Mouse (Mus musculus): Measurements from ENCODE around the gene Saa2. TPM values are rescaled to one million over a fixed set of nuclear protein-coding genes. Genes with fewer than 3 reads are reported as not detected.
"Not testable (repeated sequence)": the region's sequence is repeated elsewhere in the genome, so short reads cannot be mapped to it uniquely, and the experiment has no call there.

Saa2 gene
- polyA plus RNA-seq, 1 experiment from 2014 or later: not detected

DNA sequence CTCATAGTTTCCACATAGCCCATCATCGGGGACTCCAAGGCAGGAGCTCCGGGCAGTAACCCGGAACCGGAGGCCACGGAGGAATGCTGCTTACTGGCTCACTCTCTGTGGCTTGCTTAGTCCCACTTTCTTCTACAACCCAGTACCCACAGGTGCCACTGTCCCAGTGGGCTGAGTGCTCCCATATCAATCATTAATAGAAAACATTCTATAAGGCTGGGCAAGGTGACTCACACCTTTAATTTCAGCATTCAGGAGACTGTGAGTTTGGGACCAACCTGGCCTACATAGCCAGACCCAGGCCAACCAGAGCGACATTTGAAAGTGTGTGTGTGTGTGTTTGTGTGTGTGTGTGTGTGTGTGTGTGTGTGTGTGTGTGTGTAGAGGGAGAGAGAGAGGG is 28.2 kb upstream of the Saa2 start:
- Histone ChIP-seq H3K27me3 (ENCODE audit: control insufficient read depth, insufficient read depth, low read length) (no peaks in the 10 kb centered on the region), H3K4me3 (replicated peaks; ENCODE audit: low read length) (no peak overlapping the region)

DNA sequence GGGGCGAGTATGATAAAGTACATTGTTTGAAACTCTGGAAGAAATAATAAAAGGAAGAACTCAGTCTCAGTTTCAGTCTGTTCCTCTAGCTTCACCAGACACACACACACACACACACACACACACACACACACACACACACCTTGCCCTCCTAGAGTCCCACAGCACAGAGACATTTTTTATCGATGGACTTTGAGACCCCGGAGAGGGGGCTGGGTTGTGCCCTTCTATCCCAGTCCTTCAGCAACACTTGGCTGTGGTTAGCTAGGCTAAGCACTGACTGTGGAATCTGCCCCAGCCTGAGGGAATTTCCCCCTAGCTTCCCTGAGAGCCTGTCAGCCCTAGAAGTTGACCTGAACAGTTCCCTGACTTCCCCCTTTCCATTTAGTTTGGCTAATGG is 27.7 kb upstream of the Saa2 start:
- Histone ChIP-seq H3K27me3 (ENCODE audit: control insufficient read depth, insufficient read depth, low read length) (no peaks in the 10 kb centered on the region), H3K9ac (ENCODE audit: low read length) (no peak overlapping the region), H3K4me1 (ENCODE audit: control insufficient read depth, insufficient read depth, low read length) (no peaks in the 10 kb centered on the region), H3K27ac (ENCODE audit: low read length) (no peak overlapping the region), H3K9me3 (replicated peaks; ENCODE audit: control insufficient read depth, low read length) (no peaks in the 10 kb centered on the region), H3K36me3 (ENCODE audit: control insufficient read depth, insufficient read depth, low read length) (no peaks in the 10 kb centered on the region), H3K4me3 (replicated peaks; ENCODE audit: low read length) (no peak overlapping the region), H3K4me2 (ENCODE audit: low read depth, low read length) (no peak overlapping the region)
- WGBS: 62% methylated on average over 3 of the region's 3 CpGs
- no peak for ATAC-seq (ENCODE audit: insufficient read depth, low FRiP score)

More for the DNA sequence above, 28.2 kb upstream of the Saa2 start:
- H3K4me2 ChIP-seq (ENCODE audit: low read depth, low read length): no peak overlapping the region
- no peak overlapping the region for H3K27ac ChIP-seq (ENCODE audit: low read length)
- H3K4me1 ChIP-seq (ENCODE audit: control insufficient read depth, insufficient read depth, low read length): no peaks in the 10 kb centered on the region
- no peaks in the 10 kb centered on the region for H3K9me3 ChIP-seq (replicated peaks; ENCODE audit: control insufficient read depth, low read length)
- no peaks in the 10 kb centered on the region for H3K36me3 ChIP-seq (ENCODE audit: control insufficient read depth, insufficient read depth, low read length)
- no peak overlapping the region for H3K9ac ChIP-seq (ENCODE audit: low read length)
- no peak for ATAC-seq (ENCODE audit: insufficient read depth, low FRiP score)
- WGBS: 87% methylated on average over 6 of the region's 6 CpGs

DNA sequence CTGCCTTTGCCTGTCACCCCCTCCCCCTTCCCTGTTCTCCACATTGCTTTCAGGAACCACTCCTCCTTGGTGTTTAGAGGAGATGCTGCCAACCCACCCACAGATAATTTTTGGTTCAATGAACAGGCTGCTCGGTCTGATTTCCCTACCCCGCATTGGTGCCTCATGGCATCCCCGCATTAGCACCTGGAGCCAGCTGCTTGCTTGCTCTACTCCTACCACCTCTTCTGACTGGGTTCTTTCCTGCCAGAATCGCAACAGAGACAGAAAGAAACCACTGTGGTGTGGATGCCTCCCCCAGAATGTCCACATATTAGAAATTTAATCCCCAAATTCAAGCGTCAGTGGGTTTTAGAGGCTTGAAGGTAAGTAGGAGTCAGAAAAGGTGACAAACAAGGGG is 27.2 kb upstream of the Saa2 start:
- H3K9ac ChIP-seq (ENCODE audit: low read length): no peak overlapping the region
- H3K4me2 ChIP-seq (ENCODE audit: low read depth, low read length): no peak overlapping the region
- H3K9me3 ChIP-seq (replicated peaks; ENCODE audit: control insufficient read depth, low read length): no peaks in the 10 kb centered on the region
- no peak for ATAC-seq (ENCODE audit: insufficient read depth, low FRiP score)
- no peaks in the 10 kb centered on the region for H3K4me1 ChIP-seq (ENCODE audit: control insufficient read depth, insufficient read depth, low read length)
- no peak overlapping the region for H3K27ac ChIP-seq (ENCODE audit: low read length)
- no peaks in the 10 kb centered on the region for H3K27me3 ChIP-seq (ENCODE audit: control insufficient read depth, insufficient read depth, low read length)
- 71% methylated on average over 5 of the region's 5 CpGs for WGBS
- H3K4me3 ChIP-seq (replicated peaks; ENCODE audit: low read length): no peak overlapping the region
- no peaks in the 10 kb centered on the region for H3K36me3 ChIP-seq (ENCODE audit: control insufficient read depth, insufficient read depth, low read length)

DNA sequence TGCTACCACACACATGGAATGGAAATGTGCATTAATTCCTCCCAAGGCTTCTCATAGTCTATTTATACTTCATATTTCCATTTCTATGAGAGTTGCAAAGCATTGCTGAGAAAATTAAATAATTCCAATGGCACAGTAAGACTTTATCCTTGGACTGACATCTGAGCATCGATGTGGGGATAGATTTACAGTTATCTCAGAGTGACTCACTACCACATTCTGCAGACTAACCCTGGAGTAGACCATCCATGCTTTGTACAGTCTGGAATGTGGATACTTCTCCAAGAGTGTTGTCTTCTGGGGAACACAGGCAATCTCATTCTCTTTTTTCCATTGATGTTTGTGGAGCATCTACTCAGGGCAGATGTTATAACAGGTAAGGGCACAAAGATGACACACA is 24.0 kb upstream of the Saa2 start:
- WGBS: 85% methylated on average over 1 of the region's 1 CpGs
- H3K9me3 ChIP-seq (replicated peaks; ENCODE audit: control insufficient read depth, low read length): no peaks in the 10 kb centered on the region
- no peak overlapping the region for H3K4me2 ChIP-seq (ENCODE audit: low read depth, low read length)
- no peaks in the 10 kb centered on the region for H3K27me3 ChIP-seq (ENCODE audit: control insufficient read depth, insufficient read depth, low read length)
- no peaks in the 10 kb centered on the region for H3K4me1 ChIP-seq (ENCODE audit: control insufficient read depth, insufficient read depth, low read length)
- H3K27ac ChIP-seq (ENCODE audit: low read length): no peak overlapping the region
- H3K9ac ChIP-seq (ENCODE audit: low read length): no peak overlapping the region
- H3K36me3 ChIP-seq (ENCODE audit: control insufficient read depth, insufficient read depth, low read length): no peaks in the 10 kb centered on the region
- H3K4me3 ChIP-seq (replicated peaks; ENCODE audit: low read length): no peak overlapping the region
- no peak for ATAC-seq (ENCODE audit: insufficient read depth, low FRiP score)

DNA sequence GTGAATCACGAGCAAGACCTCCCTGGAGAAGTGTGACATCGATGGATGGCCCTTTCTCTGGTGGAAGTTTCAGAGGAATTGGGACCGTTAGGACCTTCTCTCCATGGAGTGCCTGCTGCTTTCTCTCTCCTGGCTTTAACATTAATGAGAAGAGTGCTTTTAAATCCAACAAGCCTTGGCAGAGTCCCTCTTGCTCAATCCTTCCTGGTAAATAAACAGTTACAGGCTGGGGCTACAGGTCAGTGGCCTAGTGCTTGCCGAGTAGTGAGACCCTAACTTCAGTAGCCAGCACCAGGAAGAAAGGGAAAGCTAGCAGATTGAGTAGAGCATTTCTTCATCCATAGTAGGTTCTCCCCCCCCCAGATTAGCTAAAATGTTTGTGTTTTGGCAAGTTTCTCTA is 19.1 kb upstream of the Saa2 start, which contains the start of gene Saa4:
Gene Saa4, minus strand, starts transcription at position 146 of the 400 bp plus-strand sequence.
- 69% methylated on average over 4 of the region's 4 CpGs for WGBS
- Histone ChIP-seq H3K36me3 (ENCODE audit: control insufficient read depth, insufficient read depth, low read length) (no peaks in the 10 kb centered on the region), H3K4me1 (ENCODE audit: control insufficient read depth, insufficient read depth, low read length) (no peaks in the 10 kb centered on the region), H3K9me3 (replicated peaks; ENCODE audit: control insufficient read depth, low read length) (no peaks in the 10 kb centered on the region), H3K4me3 (replicated peaks; ENCODE audit: low read length) (no peak within 1 kb of the TSS), H3K27ac (ENCODE audit: low read length) (no peak within 1 kb of the TSS), H3K27me3 (ENCODE audit: control insufficient read depth, insufficient read depth, low read length) (no peaks in the 10 kb centered on the region), H3K4me2 (ENCODE audit: low read depth, low read length) (no peak within 1 kb of the TSS), H3K9ac (ENCODE audit: low read length) (no peak within 1 kb of the TSS)
- no peak for ATAC-seq (ENCODE audit: insufficient read depth, low FRiP score)

DNA sequence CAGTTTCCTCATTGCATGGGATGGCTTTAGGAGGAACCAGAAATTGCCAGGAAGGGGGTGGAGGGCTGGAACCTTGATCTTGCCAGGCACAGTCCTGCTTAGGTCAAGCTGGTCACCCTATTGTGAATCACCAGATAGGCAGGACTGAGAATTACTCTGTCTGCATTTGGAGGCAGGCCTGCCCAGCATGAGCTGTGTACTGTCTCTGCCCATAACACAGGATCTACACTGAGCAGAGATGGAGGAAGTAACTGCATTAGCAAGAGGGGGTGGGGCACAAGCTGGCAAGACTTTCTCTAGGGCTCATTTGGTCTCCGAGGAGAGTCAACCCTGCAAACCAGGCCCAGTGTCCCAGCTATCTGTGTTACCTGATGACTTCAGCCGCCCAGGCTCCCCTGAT is 16.6 kb upstream of the Saa2 start:
- H3K27ac ChIP-seq (ENCODE audit: low read length): no peak overlapping the region
- no peak overlapping the region for H3K4me2 ChIP-seq (ENCODE audit: low read depth, low read length)
- ATAC-seq (ENCODE audit: insufficient read depth, low FRiP score): no peak
- H3K27me3 ChIP-seq (ENCODE audit: control insufficient read depth, insufficient read depth, low read length): no peaks in the 10 kb centered on the region
- H3K4me1 ChIP-seq (ENCODE audit: control insufficient read depth, insufficient read depth, low read length): no peaks in the 10 kb centered on the region
- WGBS: 80% methylated on average over 2 of the region's 2 CpGs
- no peak overlapping the region for H3K4me3 ChIP-seq (replicated peaks; ENCODE audit: low read length)
- H3K9me3 ChIP-seq (replicated peaks; ENCODE audit: control insufficient read depth, low read length): no peaks in the 10 kb centered on the region
- H3K36me3 ChIP-seq (ENCODE audit: control insufficient read depth, insufficient read depth, low read length): no peaks in the 10 kb centered on the region
- H3K9ac ChIP-seq (ENCODE audit: low read length): no peak overlapping the region

DNA sequence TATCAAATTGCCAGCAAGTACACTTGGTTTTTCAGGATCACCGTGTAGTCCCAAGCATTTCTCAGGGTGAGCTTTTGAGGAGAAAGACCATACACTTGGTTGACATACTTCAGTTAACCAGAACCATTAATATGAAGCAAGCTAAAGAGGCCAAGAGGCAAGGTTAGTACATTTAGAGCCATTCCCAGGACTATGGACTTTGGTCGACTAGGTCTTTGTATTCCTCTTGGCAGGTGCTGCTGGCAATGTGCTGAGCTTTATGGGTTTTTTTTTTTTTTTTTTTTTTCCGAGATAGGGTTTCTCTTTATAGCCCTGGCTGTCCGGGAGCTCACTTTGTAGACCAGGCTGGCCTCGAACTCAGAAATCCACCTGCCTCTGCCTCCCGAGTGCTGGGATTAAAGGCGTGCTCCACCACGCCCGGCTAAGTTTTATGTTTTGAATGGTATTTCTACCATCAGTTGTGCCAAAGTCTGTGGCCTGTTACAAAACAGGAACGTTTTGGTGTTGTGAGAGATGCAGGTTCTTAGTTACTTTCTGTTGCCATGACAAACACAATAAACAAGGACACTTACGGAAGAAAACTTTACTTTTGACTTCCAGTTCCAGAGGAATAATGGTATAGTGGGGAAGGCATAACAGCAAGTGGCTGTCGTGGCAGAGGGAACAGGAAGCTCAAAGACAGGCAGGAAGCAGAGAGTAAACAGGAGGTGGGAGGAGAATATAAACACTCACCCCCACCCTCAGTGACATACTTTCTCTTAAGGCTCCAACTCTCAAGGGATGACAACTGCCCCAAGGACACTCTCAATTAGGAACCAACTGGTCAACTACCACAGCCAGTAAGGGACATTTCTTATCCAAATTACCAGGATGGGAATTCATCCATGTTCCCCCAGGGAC is 12.8 kb upstream of the Saa2 start:
- H3K4me3 ChIP-seq (replicated peaks; ENCODE audit: low read length): no peak overlapping the region
- H3K27me3 ChIP-seq (ENCODE audit: control insufficient read depth, insufficient read depth, low read length): no peaks in the 10 kb centered on the region
- H3K4me1 ChIP-seq (ENCODE audit: control insufficient read depth, insufficient read depth, low read length): no peaks in the 10 kb centered on the region
- no peaks in the 10 kb centered on the region for H3K9me3 ChIP-seq (replicated peaks; ENCODE audit: control insufficient read depth, low read length)
- no peak overlapping the region for H3K27ac ChIP-seq (ENCODE audit: low read length)
- no peak for ATAC-seq (ENCODE audit: insufficient read depth, low FRiP score)
- no peak overlapping the region for H3K9ac ChIP-seq (ENCODE audit: low read length)
- 74% methylated on average over 12 of the region's 12 CpGs for WGBS
- H3K4me2 ChIP-seq (ENCODE audit: low read depth, low read length): no peak overlapping the region
- H3K36me3 ChIP-seq (ENCODE audit: control insufficient read depth, insufficient read depth, low read length): no peaks in the 10 kb centered on the region

DNA sequence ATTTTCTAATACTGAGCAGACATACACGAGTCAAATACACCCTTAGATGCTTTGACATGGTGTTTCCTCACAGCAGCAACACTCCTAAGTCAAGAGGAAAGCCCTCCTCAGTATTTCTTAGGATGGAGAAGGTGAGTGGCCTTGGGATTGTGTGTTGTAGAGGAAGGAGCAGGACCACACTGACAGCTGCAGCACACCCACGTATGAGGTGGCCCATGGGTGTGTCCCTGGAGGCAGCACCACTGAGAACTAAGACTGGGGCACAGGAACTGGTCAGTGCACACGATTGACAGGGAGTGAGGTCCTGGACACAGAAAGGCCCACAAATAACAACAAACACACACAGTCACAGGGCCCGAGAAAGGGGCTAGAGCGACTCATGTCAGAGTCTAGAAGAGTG is 11.5 kb upstream of the Saa2 start:
- not testable (repeated sequence) for H3K4me2 ChIP-seq (ENCODE audit: low read depth, low read length); H3K27ac ChIP-seq (ENCODE audit: low read length); ATAC-seq (ENCODE audit: insufficient read depth, low FRiP score); H3K4me3 ChIP-seq (replicated peaks; ENCODE audit: low read length); H3K9ac ChIP-seq (ENCODE audit: low read length); H3K4me1 ChIP-seq (ENCODE audit: control insufficient read depth, insufficient read depth, low read length); H3K36me3 ChIP-seq (ENCODE audit: control insufficient read depth, insufficient read depth, low read length); H3K9me3 ChIP-seq (replicated peaks; ENCODE audit: control insufficient read depth, low read length); H3K27me3 ChIP-seq (ENCODE audit: control insufficient read depth, insufficient read depth, low read length)
- 77% methylated on average over 5 of the region's 5 CpGs for WGBS

DNA sequence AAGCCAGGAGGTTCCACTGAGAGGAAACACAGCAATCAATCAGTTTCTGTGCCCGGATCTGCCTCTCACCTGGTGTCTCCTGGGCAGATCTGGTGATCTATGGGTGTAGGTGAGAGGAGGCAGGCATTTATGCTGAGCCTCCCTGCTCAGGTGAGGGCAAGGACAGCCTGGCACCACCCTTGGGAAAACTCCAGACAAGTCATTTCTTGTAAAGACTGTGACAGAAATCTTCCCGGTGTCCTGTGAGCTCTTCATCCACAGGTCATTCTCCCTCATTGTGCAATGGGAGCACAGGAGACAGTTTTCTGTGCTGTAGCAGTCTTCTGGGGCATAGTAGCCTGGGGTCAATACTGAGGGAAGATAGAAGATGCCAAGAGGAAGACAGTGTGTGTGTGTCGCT is 8.7 kb upstream of the Saa2 start, which contains the start of gene Saa1:
Gene Saa1, minus strand, starts transcription at position 101 of the 400 bp plus-strand sequence.
- not testable (repeated sequence) for ATAC-seq (ENCODE audit: insufficient read depth, low FRiP score); H3K9me3 ChIP-seq (replicated peaks; ENCODE audit: control insufficient read depth, low read length); H3K9ac ChIP-seq (ENCODE audit: low read length); H3K27ac ChIP-seq (ENCODE audit: low read length); H3K4me2 ChIP-seq (ENCODE audit: low read depth, low read length); H3K36me3 ChIP-seq (ENCODE audit: control insufficient read depth, insufficient read depth, low read length); H3K4me1 ChIP-seq (ENCODE audit: control insufficient read depth, insufficient read depth, low read length); H3K4me3 ChIP-seq (replicated peaks; ENCODE audit: low read length); H3K27me3 ChIP-seq (ENCODE audit: control insufficient read depth, insufficient read depth, low read length)
- 50% methylated on average over 3 of the region's 3 CpGs for WGBS

Data from stomach, embryonic 16.5 days (tissue).